Mouse (Mus musculus) ES-E14 (cell line): ENCODE data around the gene Yipf1. TPM values are rescaled to one million over a fixed set of nuclear protein-coding genes. Genes with fewer than 3 reads are reported as not detected.
"Not testable (repeated sequence)": the region's sequence is repeated elsewhere in the genome, so short reads cannot be mapped to it uniquely, and the experiment has no call there.

Experiments
- DNase-seq: peaks from one replicate; pipeline ENCODE4 v3.0.0-alpha.2; 2013; ENCODE audit warnings: low read depth, low spot score
- H3K27ac ChIP-seq: 2 replicates; pipeline ENCODE4 v1.5.1; 2012; ENCODE audit warnings: low read depth, mild to moderate bottlenecking, low read length, moderate library complexity, mixed read lengths; ENCODE audit not compliant: poor library complexity, insufficient read depth, severe bottlenecking
- H3K36me3 ChIP-seq: 2 replicates; pipeline ENCODE4 v1.6.1; 2012; ENCODE audit warnings: mild to moderate bottlenecking, low read length, moderate library complexity, mixed read lengths; ENCODE audit not compliant: control insufficient read depth, poor library complexity, insufficient read depth, severe bottlenecking
- H3K4me1 ChIP-seq, 2 experiments: fragments of 150-350 bp in 1 of 2; sonication (generic) in 1 of 2; 2 replicates each; pipeline ENCODE4 v1.6.1; 2012; ENCODE audit warnings: low read length in 2 of 2, mild to moderate bottlenecking in 1 of 2, mixed read lengths in 1 of 2; ENCODE audit not compliant: control insufficient read depth in 2 of 2, insufficient read depth in 2 of 2, poor library complexity in 1 of 2
- H3K4me3 ChIP-seq, 2 experiments: fragments of 150-350 bp in 1 of 2; sonication (generic) in 1 of 2; 2 replicates each; pipeline ENCODE4 v1.5.1; 2012; ENCODE audit warnings: low read length in 2 of 2, low read depth in 1 of 2, mild to moderate bottlenecking in 1 of 2, mixed read lengths in 1 of 2; ENCODE audit not compliant: insufficient read depth in 1 of 2, poor library complexity in 1 of 2, severe bottlenecking in 1 of 2
- H3K9ac ChIP-seq: 2 replicates; pipeline ENCODE4 v1.6.1; 2012; ENCODE audit warnings: low read depth, mild to moderate bottlenecking, low read length, mixed read lengths; ENCODE audit not compliant: poor library complexity, insufficient read depth, severe bottlenecking
- H3K9me3 ChIP-seq: fragments of 150-350 bp; sonication (generic); 2 replicates; pipeline ENCODE4 v1.6.1; 2012; ENCODE audit warnings: low read depth, mild to moderate bottlenecking, low read length; ENCODE audit not compliant: control insufficient read depth, insufficient read depth
- CHD2 ChIP-seq: IDR thresholded peaks from 2 replicates; pipeline ENCODE4 v1.6.1; 2014; ENCODE audit warnings: mild to moderate bottlenecking, low read depth, low read length, inconsistent platforms
- HCFC1 ChIP-seq: IDR thresholded peaks from 2 replicates; pipeline ENCODE4 v1.6.1; 2012; ENCODE audit warnings: low read length, inconsistent platforms, borderline replicate concordance; ENCODE audit not compliant: insufficient read depth
- MAFK ChIP-seq: IDR thresholded peaks from 2 replicates; pipeline ENCODE4 v1.6.1; 2014; ENCODE audit warnings: mild to moderate bottlenecking, low read depth, low read length, inconsistent platforms; ENCODE audit not compliant: insufficient read depth
- ZC3H11A ChIP-seq: IDR thresholded peaks from 2 replicates; pipeline ENCODE4 v1.6.1; 2012; ENCODE audit warnings: low read depth, mild to moderate bottlenecking, inconsistent platforms, low read length, borderline replicate concordance
- ZNF384 ChIP-seq: IDR thresholded peaks from 2 replicates; pipeline ENCODE4 v1.6.1; 2012; ENCODE audit warnings: low read depth, low read length, inconsistent platforms
- in situ Hi-C, 2 experiments: fragments of 600-800 bp; cut with MboI; formaldehyde crosslinking; loops; one replicate each; pipeline ENCODE4 v1.15.1; 2025; ENCODE audit warnings: low sequenced_read_pairs in 2 of 2, inconsistent platforms in 1 of 2; ENCODE audit not compliant: unreplicated experiment in 2 of 2
- total RNA-seq: library from RNA; depleted of rRNA; stranded (reverse); fragments of 300-350 nt; gene quantifications from 2 replicates; pipeline ENCODE4 v1.2.3, GENCODE M21; 2012

Yipf1 gene
- total RNA-seq, 1 experiment, result 31.6 TPM

DNA sequence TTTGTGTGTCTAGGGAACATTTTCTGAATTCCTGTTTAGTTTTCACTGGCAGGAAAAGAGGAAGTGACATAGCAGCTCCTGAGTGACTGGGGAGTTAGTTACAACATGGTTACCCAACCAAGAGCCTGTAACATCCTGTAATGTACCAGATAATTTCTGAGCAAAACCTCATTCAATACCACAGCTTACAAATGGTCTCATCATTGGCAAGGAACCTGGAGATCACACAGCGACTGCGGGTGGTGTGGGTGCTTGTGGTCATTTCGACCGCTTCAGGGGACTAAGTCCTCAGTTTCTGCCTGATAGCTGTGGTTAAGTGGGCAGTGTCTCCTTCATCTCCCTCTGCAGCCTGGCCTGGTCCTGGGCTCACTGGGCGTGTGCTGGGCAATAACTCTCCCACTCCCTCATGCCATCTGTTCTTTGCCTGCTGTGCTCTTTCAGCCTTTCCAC is 50.1 kb downstream of the Yipf1 start:
- in situ Hi-C loops, result loop anchor here in 1 of 2 experiments (25.0 kb wide), 1 partner anchor 552 kb away; the partner anchor contains the start of gene Acot11
- no peak overlapping the region for H3K9ac ChIP-seq
- H3K4me1 ChIP-seq, result peaks cover 8 to 12% of the 10 kb centered on the region in 2 experiments; a peak in 3 of 4 replicates
- DNase-seq, result no peak
- H3K4me3 ChIP-seq, result no peak overlapping the region
- TF ChIP-seq CHD2 (no peak), MAFK (no peak), HCFC1 (no peak), ZC3H11A (no peak), ZNF384 (no peak)
- H3K36me3 ChIP-seq, result no peaks in the 10 kb centered on the region
- no peak overlapping the region for H3K27ac ChIP-seq
- H3K9me3 ChIP-seq, result no peaks in the 10 kb centered on the region

GRCm38 (mm10) chr4:107366408-107366807 is 52.2 kb downstream of the Yipf1 start:
- H3K4me3 ChIP-seq, H3K36me3 ChIP-seq: not testable (repeated sequence)

DNA sequence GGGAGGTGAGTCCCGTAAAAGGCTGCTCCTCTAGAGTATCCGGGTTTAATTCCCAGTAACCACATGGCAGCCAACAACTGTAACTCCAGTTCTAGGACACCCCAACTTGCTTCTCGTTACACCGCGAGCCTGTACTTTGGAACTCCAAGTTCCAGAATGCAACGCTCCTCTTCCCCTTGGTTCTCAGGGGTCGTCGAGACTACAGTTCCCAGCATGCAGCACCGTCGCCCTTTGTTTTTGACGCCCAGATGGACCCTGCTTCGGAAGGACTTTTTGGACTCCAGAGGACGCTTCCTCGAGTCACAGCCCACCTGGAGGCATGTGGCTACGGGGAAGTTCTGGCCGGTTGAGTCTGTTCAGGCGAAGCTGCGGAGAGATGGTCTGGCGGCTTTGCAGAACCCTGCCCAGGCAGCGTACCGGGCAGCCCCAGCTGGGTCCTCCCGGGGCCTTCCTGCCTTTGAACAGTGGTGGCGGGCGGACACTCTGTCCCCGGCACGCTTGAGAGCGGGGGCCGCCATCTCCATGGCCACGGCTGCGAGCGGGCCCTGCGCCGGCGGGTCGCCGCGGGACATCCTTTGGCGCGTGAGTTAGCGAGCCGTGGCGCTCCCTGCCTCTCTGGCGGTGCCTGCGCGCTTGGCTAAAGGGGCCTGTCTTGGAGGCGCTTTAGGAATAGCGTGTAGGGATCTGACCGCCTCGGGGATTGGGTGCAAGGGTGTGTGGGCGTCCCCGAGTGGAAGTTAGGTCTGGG is 53.6 kb downstream of the Yipf1 start, which contains the start of gene Ndc1:
Gene Ndc1 (plus strand): TSS at position 218 of the 748 bp plus-strand sequence.
- Histone ChIP-seq H3K27ac (peak within 1 kb of the TSS; percentile 59), H3K9ac (peak within 1 kb of the TSS; percentile 88), H3K4me3 (peak within 1 kb of the TSS; percentile 79 to 88), H3K36me3 (peaks cover 6% of the 10 kb centered on the region), H3K4me1 (peaks cover 4 to 7% of the 10 kb centered on the region in 2 experiments; a peak in 2 of 4 replicates), H3K9me3 (no peaks in the 10 kb centered on the region)
- peak; percentile 75 for DNase-seq
- TF ChIP-seq ZC3H11A (no peak), HCFC1 (peak; percentile 99), CHD2 (peak; percentile 27; the same call in 1 of the 2 replicates), ZNF384 (no peak), MAFK (no peak)
- in situ Hi-C loops, result loop anchor here in 1 of 2 experiments (25.0 kb wide), 1 partner anchor 555 kb away; the partner anchor contains the start of gene Acot11

More at GRCm38 (mm10) chr4:107366408-107366807, 52.2 kb downstream of the Yipf1 start:
- not testable (repeated sequence) for DNase-seq, H3K27ac ChIP-seq, H3K9ac ChIP-seq, H3K9me3 ChIP-seq
- in situ Hi-C loops, result loop anchor here in 1 of 2 experiments (25.0 kb wide), 1 partner anchor 554 kb away; the partner anchor contains the start of gene Acot11
- peaks cover 8 to 12% of the 10 kb centered on the region in 2 experiments; a peak in 3 of 4 replicates for H3K4me1 ChIP-seq

DNA sequence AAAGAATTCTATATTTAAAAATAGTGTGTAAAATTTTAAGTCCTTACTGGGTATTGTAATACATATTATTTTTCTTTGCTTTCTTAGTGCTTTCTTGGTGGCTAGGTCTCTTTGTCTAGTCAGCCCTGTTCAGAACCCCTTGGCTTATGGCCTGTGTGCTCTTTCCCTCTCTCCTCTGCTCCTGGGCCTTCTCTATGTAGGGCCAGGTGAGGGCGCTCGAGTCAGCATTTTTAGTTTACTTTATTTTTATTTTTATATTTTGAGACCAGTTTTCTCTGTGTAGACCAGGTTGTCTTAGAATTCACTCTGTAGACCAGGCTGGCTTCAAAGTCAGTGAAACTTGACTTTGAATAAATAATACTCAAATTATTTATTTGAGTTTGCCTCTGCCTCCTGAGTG is 58.1 kb downstream of the Yipf1 start:
- Histone ChIP-seq H3K36me3 (peaks cover 31% of the 10 kb centered on the region), H3K27ac (no peak overlapping the region), H3K9me3 (no peaks in the 10 kb centered on the region), H3K4me1 (no peaks in the 10 kb centered on the region), H3K9ac (no peak overlapping the region), H3K4me3 (no peak overlapping the region)
- in situ Hi-C loops, result loop anchor here in 1 of 2 experiments (25.0 kb wide), 1 partner anchor 560 kb away; the partner anchor contains the start of gene Acot11
- TF ChIP-seq HCFC1 (no peak), CHD2 (no peak), MAFK (no peak), ZC3H11A (no peak), ZNF384 (no peak)
- DNase-seq, result no peak
